Mouse (Mus musculus): ENCODE measurements at regions not wholly inside any gene's neighbourhood (a gene's known extent, or its start where the extent isn't known, plus 50 kb on each side); places are given as distances from the start of the nearest gene placed in this dataset.

DNA sequence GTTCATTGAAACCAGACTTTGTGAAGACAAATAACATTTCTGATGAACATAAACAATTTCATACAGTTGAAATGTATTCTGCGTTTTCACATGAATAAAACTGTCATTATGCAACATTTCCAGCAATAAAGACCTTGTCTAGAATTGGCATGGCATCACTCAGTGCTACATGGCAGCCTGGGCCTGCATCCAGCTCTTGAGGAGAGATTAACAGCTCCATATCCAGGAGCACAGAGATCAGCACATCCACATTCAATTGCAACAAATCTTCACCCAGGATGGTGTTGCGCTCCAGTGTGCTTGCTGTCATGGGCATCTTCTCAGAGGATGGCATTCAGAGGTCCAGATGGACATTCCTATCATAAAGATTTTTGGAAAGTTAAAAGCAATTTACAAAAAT lies 196.7 kb upstream of the Tmem161b start:
- TF ChIP-seq CTCF (IDR thresholded peaks at IDR 0.05; ENCODE audit: low read depth): no peak
- TF ChIP-seq EP300 (IDR thresholded peaks at IDR 0.05; ENCODE audit: low read depth): no peak

Data from heart, postnatal 0 days (tissue).